Mouse (Mus musculus): ENCODE data around the gene Wfdc18.

DNA sequence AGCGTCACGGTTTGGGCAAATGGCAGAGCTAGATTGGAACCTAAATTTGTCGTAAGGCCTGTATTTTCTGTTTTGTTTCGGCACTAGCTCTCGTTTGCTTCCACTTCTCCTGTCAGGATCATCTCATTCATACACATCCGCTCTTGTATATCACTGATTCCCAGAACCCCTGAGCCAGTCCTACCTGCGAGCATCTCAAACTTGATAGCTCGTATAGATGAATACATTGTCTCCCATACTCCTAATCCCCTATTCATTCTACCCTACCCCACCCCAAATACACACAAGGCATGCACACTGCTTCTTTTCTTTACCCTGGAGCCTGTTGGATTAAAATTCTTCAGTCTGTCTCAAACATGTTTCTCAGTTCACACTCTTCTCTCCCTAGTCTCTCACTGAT is 45.4 kb downstream of the Wfdc18 start:
- TF ChIP-seq CTCF (IDR thresholded peaks at IDR 0.05; ENCODE audit: borderline replicate concordance, insufficient read depth, low read depth, low read length) (no peak), POLR2A (IDR thresholded peaks at IDR 0.05; ENCODE audit: borderline replicate concordance, insufficient read depth, low read length) (no peak)

Data from cerebellum, adult 2 months (tissue).